Mouse (Mus musculus): ENCODE data around the gene Atp1b1. TPM values are rescaled to one million over a fixed set of nuclear protein-coding genes. Genes with fewer than 3 reads are reported as not detected.

The Atp1b1 gene
- total RNA-seq, 2 experiments from 2014 or later: 1,433 to 1,539 TPM

GRCm38 (mm10) chr1:164441408-164441974, 16.7 kb downstream of the Atp1b1 start:
- DNase-seq (ENCODE audit: low spot score in 2 of 2): no peak

GRCm38 (mm10) chr1:164440708-164441407, 17.3 kb downstream of the Atp1b1 start:
- no peak for DNase-seq (ENCODE audit: low spot score in 2 of 2)

- no peak for DNase-seq (ENCODE audit: low spot score in 2 of 2)
Measured at GRCm38 (mm10) chr1:164440230-164440629, 17.9 kb downstream of the Atp1b1 start.

- DNase-seq (ENCODE audit: low spot score in 2 of 2): peak in 1 of 2 experiments; percentile 18
Measured at GRCm38 (mm10) chr1:164436749-164437148, 21.4 kb downstream of the Atp1b1 start.

- DNase-seq (ENCODE audit: low spot score in 2 of 2): no peak
Measured at GRCm38 (mm10) chr1:164434049-164434448, 24.1 kb downstream of the Atp1b1 start.

GRCm38 (mm10) chr1:164432649-164433048, 25.5 kb downstream of the Atp1b1 start:
- DNase-seq (ENCODE audit: low spot score in 2 of 2): no peak

GRCm38 (mm10) chr1:164428644-164429043, 29.5 kb downstream of the Atp1b1 start:
- no peak for DNase-seq (ENCODE audit: low spot score in 2 of 2)

- no peak for DNase-seq (ENCODE audit: low spot score in 2 of 2)
Measured at GRCm38 (mm10) chr1:164427777-164428176, 30.4 kb downstream of the Atp1b1 start.

- no peak for DNase-seq (ENCODE audit: low spot score in 2 of 2)
Measured at GRCm38 (mm10) chr1:164426227-164426626, 31.9 kb downstream of the Atp1b1 start.

- DNase-seq (ENCODE audit: low spot score in 2 of 2): no peak
Measured at GRCm38 (mm10) chr1:164420623-164421354, 37.4 kb downstream of the Atp1b1 start.

GRCm38 (mm10) chr1:164419401-164419800, 38.8 kb downstream of the Atp1b1 start:
- no peak for DNase-seq (ENCODE audit: low spot score in 2 of 2)

GRCm38 (mm10) chr1:164418320-164418719, 39.8 kb downstream of the Atp1b1 start:
- no peak for DNase-seq (ENCODE audit: low spot score in 2 of 2)

- no peak for DNase-seq (ENCODE audit: low spot score in 2 of 2)
Measured at GRCm38 (mm10) chr1:164417604-164418003, 40.6 kb downstream of the Atp1b1 start.

GRCm38 (mm10) chr1:164416692-164417394, 41.3 kb downstream of the Atp1b1 start:
- no peak for DNase-seq (ENCODE audit: low spot score in 2 of 2)

- no peak for DNase-seq (ENCODE audit: low spot score in 2 of 2)
Measured at GRCm38 (mm10) chr1:164415347-164415751, 42.8 kb downstream of the Atp1b1 start.

GRCm38 (mm10) chr1:164413608-164414007, 44.5 kb downstream of the Atp1b1 start:
- no peak for DNase-seq (ENCODE audit: low spot score in 2 of 2)

GRCm38 (mm10) chr1:164412906-164413305, 45.2 kb downstream of the Atp1b1 start:
- DNase-seq (ENCODE audit: low spot score in 2 of 2): no peak

- DNase-seq (ENCODE audit: low spot score in 2 of 2): no peak
Measured at GRCm38 (mm10) chr1:164411306-164411705, 46.8 kb downstream of the Atp1b1 start.

GRCm38 (mm10) chr1:164408655-164409054, 49.5 kb downstream of the Atp1b1 start:
- no peak for DNase-seq (ENCODE audit: low spot score in 2 of 2)

- DNase-seq (ENCODE audit: low spot score in 2 of 2): no peak
Measured at GRCm38 (mm10) chr1:164406506-164406905, 51.6 kb downstream of the Atp1b1 start.

- DNase-seq (ENCODE audit: low spot score in 2 of 2): no peak
Measured at GRCm38 (mm10) chr1:164405385-164405802, 52.8 kb downstream of the Atp1b1 start.

- DNase-seq (ENCODE audit: low spot score in 2 of 2): no peak
Measured at GRCm38 (mm10) chr1:164399578-164399977, 58.6 kb downstream of the Atp1b1 start.

Measured in layer of hippocampus, postnatal 10 days (tissue).